Mouse (Mus musculus): ENCODE results near the gene Iqschfp.

Iqschfp gene

DNA sequence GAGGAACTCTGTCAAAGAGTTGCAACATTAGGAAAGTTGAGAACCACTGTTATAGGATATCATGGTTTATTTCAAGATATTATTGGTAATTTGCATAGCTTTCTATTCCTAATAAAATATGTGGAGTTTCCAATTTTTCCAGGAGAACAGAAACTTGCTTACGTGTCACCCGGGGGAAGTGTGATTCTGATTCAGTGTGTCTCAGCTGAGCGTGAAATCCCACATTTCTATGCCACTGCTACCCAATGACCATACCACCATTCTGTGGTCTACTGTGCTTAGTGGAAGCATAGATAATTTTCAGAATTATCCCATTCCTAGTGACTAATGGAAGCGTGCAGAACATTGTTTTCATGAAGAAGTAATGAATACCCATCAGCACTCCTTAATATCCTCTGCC, 704.9 kb downstream of the Iqschfp start:
- no peak for DNase-seq (ENCODE audit: low spot score)

DNA sequence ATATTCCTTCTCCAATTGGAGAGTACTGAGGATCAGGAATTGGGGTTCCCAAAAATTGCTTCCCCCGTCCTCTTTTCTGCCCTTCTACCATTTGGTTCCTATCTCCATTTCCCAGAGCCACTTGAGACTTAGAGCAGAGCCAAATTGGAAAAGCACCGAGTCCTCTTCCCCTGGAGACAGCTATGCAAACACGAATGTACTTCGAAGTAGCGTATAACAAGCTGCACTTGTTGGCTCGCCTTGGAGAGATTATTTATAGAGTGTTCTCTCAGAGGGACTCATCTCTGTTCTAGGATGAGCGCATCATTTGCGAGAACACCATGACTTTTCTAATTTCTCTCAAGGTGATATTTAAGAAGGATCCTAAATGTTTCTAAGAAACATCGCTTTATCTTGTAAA, 710.9 kb downstream of the Iqschfp start:
- no peak for DNase-seq (ENCODE audit: low spot score)

DNA sequence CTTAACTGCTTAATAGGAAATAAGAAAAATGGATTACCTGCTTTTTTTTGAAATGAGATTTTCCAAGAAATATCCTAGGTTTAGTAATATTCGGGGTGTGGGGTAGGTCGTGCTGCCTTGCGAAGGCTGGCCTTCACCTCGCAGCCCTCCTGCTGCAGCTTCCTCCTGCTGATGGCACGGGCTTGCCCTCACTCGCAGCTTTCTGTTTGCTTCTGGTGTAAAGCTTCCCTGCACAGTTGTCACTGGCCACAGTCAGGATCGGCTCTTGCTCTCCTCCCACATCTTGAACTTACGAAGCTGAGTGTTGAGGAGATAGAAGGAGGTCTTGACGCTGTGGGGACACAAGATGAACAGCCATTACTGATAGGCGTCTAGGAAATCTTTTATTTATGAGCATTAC, 712.4 kb downstream of the Iqschfp start:
- DNase-seq (ENCODE audit: low spot score), result no peak

DNA sequence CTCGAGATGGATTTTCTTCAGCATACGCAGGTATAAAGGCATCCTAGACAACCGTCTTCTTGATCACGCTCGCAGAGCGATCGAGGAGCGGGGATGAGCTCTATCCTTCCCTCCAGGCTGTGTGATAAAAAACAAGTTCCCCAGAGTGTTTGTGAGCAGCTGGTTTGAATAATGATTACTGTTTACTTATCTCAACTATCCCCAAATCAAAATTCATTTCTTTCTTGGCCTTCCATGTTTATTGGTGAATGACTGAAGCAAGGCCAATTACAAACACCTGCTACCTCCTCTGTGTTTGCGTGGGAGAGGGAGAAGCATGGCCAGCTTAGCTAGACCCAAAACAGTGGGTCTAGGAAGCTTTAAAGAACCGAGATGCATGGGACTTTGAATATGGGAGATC, 712.9 kb downstream of the Iqschfp start:
- no peak for DNase-seq (ENCODE audit: low spot score)

DNA sequence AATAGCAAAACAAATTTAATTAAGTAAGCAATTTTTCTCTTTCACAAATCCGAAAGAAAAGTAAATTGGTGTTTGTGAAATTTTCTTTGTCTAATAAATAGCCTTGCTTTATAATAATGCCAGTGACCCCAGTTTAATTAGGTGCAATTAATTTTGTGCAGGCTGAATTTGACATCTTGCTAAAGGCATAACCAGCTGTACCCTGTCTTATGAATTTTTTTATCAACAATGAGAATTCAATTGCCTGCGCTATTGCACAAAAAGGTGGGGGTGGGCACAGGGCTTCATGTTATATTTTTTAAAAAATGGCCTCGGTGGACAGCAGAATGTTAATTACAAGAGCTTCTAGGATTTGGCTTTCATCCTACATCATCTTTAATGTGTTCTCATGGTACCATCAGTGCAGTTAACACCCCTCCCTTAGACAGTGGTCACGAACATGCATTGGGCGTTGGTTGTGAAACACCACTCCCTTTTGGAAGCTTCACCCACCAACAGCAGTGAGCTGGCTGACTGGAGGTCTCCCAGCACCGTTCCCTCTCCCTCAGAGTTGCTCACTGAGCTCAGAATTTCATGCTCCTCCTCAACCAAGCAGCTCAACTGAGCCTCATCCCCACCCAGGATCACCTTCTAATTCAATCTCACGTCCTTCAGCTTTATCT, 714.0 kb downstream of the Iqschfp start:
- no peak for DNase-seq (ENCODE audit: low spot score)

DNA sequence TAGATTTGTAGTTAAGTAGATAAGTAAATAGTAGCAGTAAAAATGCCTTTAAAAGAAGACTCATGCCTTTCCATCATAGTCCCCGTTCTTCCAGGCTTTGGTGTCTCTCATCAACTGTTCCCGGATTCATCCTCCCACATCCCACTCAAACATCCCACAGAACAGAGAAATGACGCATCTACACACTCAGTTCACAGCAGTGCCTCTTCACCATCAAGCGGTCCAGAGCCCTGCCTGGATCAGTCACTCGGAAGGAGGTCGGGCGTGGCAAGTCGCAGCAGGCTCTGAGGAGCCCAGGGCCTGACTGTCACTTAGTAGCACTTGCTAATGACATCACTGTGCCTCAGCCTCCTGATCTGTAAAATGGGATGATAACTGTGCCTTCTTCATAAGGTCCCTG, 714.7 kb downstream of the Iqschfp start:
- DNase-seq (ENCODE audit: low spot score), result no peak

DNA sequence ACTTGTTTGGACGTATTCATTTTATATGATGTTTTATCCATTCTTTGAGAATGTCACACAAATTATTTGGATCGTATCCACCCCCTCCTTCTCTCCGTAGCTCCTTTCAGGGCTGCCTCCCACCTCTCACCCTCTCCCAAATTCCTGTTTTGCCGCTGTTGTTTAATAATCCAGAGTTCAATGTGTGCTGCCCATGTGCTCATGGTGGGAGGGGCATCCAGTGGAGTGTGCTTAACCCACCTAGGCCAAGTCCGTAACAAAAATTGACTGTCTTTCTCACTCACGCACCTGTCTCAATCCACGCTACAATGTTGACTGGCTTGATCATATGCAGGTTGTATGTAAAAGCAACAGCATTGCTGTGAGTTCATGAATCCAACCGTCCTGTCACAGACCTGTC, 715.3 kb downstream of the Iqschfp start:
- no peak for DNase-seq (ENCODE audit: low spot score)

DNA sequence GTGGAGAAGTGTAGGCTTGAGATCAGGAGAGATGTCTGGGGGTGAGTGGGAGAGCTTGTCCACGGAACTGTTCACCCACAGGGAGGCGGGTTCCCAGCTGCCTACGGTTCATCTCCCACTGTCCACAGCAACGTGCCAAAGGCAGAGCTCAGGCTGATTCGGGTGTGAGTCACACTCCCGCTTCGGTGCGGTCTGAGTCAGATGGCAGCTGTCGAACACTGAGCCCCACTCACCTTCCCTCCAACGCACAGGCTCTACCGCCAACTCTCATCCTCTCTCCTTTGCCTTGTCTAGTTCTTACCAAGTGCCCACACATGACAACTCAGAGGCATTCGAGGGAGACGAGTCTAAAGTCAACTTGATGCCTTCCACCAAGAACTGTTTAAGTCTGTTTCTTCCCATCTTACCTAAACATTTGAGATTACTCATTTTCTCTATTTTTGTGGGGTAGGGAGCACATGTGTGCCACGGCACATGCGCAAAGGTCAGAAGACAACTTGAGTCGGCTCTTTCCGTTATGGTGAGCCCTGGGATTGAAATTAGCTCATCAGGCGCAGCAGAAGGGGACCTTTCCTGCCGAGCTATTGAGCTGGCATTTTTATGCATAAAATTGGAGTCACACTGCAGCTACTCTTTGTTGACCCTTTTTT, 716.9 kb downstream of the Iqschfp start:
- no peak for DNase-seq (ENCODE audit: low spot score)

DNA sequence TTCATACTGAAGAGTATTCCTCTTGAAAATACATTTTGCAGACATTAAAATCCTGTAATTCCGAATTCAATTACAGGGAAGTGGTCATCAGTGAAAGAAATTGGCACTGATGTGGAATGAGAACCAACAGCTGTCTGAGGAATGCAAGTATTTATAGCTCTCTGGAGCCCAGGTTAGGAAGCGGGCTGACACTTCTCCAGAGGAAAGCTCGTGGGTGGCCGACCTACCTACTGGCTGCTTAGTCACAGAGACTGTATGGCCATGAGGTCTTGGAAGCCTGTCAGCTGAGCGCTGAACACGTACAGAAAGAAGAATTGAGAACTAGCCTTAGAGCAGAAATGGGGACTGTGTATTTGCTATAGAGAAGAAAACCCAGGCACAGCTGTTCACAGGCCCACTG, 718.0 kb downstream of the Iqschfp start:
- no peak for DNase-seq (ENCODE audit: low spot score)

DNA sequence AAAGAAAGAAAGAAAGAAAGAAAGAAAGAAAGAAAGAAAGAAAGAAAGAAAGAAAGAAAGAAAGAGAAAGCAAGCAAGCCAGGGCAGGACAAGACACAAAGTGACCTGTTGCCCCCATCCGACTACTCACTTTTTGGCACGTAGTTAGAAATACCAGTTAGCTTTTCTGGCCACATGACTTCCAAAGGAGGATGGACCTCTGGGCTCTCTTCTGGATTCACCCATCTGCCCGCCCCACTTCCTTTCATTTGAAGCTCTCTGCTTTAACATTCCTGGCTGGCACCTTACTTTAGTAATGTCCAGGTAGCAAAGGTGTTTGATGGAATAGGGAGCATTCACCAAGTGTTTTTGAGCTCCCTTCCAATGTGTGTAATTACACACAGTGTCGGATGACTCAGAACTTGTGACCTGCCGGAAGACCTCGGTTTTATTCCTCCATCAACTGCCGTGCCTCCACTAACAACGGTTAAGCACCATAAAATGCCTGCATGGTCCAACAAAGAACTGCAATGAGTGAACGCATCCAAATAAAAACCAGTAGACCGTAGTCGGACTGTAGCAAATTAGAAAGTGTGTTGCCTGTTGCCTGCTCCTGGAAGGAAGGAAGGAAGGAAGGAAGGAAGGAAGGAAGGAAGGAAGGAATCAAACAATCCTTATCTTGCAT, 718.7 kb downstream of the Iqschfp start:
- no peak for DNase-seq (ENCODE audit: low spot score)

DNA sequence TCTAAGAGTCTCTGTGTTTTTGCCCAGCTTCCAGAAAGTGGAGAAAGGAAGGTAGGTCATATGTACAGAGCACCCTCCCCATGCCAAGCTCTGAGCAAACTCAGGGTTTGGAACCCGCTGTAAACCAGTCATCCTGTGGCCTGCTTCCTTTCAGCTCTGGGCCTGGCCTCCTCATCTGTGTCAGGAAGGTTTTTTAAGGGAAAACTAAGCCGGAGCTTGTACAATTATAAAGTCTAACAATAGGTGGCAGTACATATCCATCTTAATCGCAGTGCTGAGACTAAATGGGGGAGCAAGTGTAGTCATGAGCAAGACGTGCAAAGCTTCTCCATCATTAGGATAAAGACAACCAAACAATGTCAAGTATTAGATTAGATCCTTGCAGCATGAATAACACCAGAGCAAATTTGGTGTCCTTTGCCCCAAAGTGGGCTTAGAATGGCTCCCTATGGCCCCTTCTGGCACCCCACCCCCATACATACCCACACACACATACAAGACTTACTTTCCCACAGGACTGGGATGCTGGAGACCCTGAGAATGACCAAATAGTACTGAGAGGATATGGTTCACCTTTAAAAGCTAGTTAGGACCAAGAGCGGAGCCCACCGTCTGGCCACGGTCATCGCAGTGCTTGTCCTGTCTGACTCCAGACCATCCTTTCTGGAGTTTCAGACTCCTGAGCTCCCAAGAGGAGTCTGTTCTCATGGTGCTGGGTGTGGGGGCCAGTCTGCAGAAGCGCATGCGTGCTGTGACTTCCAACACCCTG, 723.2 kb downstream of the Iqschfp start:
- no peak for DNase-seq (ENCODE audit: low spot score)

DNA sequence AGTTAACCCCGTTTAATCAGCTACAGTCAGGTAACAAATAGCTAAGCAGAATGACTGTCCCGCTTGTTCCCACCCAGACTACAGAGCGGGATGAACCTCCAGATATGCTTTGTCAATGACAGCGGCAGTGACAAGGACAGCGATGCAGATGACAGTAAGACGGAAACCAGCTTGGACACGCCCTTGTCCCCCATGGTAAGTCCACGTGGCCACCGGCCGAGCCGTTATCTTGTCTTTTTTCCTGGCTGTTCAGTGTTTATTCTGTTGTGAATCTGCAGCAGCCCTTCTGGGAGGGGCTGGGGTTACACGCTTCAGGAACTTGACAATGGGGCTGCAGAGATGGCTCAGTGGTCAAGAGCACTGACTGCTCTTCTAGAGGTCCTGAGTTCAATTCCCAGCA, 724.3 kb downstream of the Iqschfp start:
- no peak for DNase-seq (ENCODE audit: low spot score)

DNA sequence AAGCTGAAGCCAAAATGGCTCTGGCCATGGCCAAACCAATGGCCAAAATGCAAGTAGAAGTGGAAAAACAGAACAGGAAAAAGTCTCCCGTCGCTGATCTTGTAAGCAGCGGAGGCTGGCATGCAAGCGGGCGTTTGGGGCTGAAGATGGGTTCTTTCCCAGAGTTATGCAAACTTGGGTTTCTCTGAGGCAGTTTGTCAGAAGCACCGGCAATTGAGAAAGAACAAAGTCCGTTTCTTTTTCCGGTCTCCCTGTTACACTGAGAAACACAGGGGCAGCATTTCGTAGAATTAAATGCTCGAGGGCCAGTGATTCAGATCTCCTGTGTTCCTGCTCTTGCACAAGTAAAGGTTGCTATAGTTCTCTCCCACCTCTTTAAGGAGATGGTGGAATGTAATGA, 725.7 kb downstream of the Iqschfp start:
- DNase-seq (ENCODE audit: low spot score), result peak; percentile 39

DNA sequence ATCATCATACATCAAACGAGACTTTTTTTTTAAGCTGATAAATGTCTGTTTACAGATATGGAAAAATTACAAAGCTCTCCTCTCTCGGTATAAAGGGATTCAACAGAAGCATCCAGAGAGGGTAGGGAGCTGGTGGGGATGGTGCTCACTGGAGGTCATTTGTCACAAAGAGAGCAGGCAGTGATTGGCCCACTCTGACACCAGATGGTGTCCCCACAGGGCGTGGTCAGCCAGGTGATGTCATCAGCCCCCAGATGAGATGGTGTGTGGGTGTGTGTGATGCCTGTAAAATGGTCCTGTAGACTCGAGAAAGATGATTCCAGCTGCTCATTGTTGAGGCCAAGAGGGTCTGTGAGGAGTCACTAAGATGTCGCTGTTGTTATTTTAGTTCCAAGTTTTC, 727.1 kb downstream of the Iqschfp start:
- no peak for DNase-seq (ENCODE audit: low spot score)

DNA sequence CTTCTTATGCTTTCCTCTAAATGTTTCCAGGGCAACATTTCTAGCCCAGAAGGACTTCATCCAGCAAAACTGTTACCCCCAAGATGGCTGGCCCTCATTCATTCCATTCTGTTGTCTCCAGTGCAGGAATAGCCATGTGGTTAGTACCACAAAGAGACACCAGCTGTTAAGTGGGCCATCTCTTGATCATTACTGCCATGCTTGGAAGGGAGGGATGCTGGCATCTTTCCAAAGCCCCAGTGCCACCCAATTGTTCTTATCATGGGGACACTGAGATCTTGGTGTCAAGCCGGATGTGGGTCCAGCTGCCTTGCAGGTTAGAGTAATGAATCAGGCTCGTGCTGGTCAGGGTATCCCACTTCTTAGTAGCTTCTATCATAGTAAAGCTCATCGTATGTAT, 729.9 kb downstream of the Iqschfp start:
- no peak for DNase-seq (ENCODE audit: low spot score)

DNA sequence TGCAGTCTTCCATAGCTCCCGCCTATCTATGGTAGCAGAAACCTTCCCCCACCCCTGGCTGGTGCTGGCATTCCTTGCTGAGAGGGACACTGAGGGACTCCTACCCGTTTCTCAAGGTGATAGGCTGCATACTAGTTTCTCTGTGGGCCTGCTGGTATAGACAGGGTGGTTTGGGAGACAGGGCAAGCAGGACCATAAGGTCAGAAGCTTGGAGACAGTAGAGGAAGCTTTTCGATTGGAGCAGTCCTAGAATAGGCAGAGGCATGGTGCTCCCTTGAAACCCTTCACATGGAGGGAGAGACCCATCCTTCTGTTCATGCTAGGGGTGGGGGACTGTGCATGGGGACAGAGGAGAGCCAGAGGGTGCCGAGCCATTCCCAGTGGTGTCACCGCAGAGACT, 731.0 kb downstream of the Iqschfp start:
- no peak for DNase-seq (ENCODE audit: low spot score)

DNA sequence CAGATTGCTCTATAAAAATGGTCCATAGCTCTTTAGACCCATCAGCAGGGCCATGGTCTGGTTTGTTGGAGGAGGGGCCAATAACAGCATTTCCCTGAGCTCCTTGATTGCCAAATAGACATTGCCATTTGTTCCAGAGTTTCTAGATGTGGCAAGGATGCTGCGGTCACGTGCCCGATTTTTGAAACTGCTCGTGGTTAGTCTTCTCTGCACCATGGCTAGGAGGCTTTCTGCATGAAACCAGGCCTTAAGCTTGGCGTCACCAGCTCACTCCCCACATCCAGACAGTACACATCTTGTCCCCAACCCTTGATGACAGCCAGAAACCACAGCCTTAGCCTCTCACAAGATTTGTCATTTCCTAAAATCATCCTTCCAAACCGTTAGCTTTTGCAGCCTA, 732.4 kb downstream of the Iqschfp start:
- no peak for DNase-seq (ENCODE audit: low spot score)

DNA sequence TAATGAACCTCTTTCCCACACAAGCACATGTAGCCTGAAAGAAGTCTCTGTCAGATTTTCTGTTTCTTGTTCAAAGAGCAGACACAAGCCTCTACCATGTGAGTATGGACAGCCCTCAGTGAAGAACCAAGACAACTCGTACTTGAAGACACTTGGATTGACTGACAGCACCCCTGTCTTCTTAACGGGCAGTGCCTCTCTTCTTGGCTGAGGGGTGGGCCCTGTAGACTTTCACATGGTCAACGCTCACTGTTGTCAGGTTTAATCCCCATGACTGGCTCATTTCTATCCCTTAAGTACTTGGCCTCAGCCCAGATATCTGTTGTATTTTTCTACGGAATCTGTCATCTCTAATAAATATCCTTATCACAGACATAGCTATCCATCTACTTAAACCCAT, 738.2 kb downstream of the Iqschfp start:
- no peak for DNase-seq (ENCODE audit: low spot score)

DNA sequence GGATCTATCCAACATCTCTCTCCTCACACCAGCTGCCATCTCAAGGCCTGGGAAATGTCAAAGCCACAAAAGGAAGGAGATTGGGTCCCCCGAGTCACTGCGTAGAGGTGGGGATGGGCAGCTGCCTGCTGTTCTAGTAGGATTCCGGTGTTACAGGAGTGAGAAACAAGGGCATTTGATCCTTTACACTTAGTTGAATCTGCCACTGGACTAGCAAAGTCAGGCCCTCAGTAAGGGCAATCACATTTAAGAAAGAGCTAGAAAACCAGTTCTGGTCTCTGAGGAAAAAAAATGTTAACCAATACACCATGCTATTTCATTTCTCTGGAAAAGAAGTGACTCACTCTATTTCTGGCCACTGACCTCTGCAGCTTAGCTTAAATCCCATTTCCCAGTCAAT, 738.8 kb downstream of the Iqschfp start:
- DNase-seq (ENCODE audit: low spot score), result no peak

DNA sequence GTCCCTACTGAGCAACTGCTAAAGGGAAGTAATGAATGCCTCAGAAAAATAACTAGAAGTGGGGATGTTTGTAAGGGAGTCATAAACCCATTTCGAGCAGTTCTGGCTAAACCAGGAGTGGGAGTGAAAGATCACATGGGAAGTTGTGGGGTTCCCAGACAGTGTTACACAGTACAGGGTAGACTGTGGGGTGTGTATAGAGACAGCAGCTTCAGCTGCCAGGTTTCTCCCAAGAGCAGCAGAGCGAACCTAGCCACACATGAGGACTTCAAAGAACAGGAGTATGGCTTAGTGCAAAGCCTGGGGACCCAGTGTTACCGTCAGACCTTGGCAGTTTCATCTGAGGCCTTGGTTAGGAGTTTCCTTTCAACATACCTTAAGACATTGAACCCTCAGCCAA, 740.7 kb downstream of the Iqschfp start:
- DNase-seq (ENCODE audit: low spot score), result no peak

DNA sequence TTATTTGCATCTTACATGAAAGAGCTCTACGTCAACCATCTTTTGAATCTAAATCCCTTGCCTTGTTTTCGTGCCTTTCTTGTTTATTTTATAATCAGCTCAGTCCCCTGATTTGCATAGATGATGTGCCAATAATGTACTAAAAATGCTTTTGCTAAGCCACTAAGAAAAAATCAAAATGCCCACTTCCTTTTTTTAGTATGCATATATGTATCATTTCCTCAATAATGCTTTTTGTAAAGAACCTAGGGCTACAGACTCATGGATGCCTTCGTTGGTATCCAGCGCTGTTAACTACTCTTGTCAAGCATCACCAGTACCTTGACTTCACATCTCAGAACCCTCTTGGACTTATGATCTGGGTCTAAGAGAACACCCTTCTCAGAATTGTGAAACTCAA, 741.5 kb downstream of the Iqschfp start:
- no peak for DNase-seq (ENCODE audit: low spot score)

DNA sequence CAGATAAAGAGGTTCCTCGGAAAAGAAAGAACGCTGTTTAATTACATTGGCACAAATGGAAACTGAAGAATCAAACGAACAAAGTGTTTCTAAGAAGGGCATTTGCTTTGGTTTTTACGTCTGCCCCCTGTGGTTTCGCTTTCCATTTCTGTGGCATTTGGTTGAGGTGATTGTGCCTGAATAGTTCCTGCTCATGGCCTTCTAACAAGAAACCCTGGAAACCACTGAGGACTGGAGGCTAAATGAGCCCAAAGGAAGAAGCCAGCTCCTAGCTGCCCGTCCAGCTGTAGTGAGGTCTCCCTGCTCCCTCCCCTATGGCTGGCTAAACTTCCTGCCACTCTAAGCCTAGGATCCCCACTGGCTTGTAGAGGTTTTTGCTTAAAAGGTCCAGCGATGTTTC, 745.9 kb downstream of the Iqschfp start:
- no peak for DNase-seq (ENCODE audit: low spot score)

DNA sequence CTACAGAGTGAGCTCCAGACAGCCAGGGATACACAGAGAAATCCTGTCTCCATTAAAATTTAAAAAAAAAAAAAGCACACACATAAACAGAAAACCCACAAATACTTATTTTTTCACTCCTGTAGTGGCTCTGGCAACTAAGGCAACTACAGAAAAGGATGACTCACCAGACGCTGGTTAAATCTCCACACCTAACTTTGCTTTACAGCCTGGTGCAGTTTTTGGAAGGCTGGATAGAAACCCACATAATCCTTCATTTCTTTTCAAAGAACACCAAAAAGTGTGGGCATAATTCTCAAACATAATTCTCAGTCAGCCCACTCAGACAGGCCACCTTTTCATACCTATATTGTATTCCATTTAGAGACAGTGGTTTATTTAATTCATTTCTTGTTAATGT, 746.7 kb downstream of the Iqschfp start:
- DNase-seq (ENCODE audit: low spot score), result no peak

Data from yolk sac, embryonic 10.5 days (tissue).